Mouse (Mus musculus) hindbrain, embryonic 12.5 days (tissue): ENCODE data around the gene Gm38431. TPM values are rescaled to one million over a fixed set of nuclear protein-coding genes. Genes with fewer than 3 reads are reported as not detected.
A peak's percentile ranks its signal among the peaks of the same experiment; 100 is the strongest.

ENCODE experiments used
- ATAC-seq: fragments of 200-750 bp; cut with Nextera tagmentation; 2 replicates; pipeline ENCODE4 v1.8.0; 2017; ENCODE audit warnings: moderate TSS enrichment; ENCODE audit not compliant: low FRiP score
- H3K27ac ChIP-seq: fragments of 300-500 bp; sonication (generic); 2 replicates; pipeline ENCODE4 v1.5.1; 2016; ENCODE audit warnings: mild to moderate bottlenecking
- H3K27me3 ChIP-seq: fragments of 300-500 bp; sonication (generic); 2 replicates; pipeline ENCODE4 v1.6.1; 2016; ENCODE audit warnings: mild to moderate bottlenecking
- H3K36me3 ChIP-seq: fragments of 300-500 bp; sonication (generic); 2 replicates; pipeline ENCODE4 v1.6.1; 2016; ENCODE audit warnings: mild to moderate bottlenecking
- H3K4me1 ChIP-seq: fragments of 300-500 bp; sonication (generic); 2 replicates; pipeline ENCODE4 v1.6.1; 2016
- H3K4me2 ChIP-seq: fragments of 300-500 bp; sonication (generic); replicated peaks from 2 replicates; pipeline ENCODE4 v1.6.1; 2016; ENCODE audit warnings: mild to moderate bottlenecking
- H3K4me3 ChIP-seq: fragments of 300-500 bp; sonication (generic); 2 replicates; pipeline ENCODE4 v1.5.1; 2016; ENCODE audit warnings: mild to moderate bottlenecking
- H3K9ac ChIP-seq: fragments of 300-500 bp; sonication (generic); 2 replicates; pipeline ENCODE4 v1.6.1; 2016; ENCODE audit warnings: mild to moderate bottlenecking, moderate library complexity
- H3K9me3 ChIP-seq: fragments of 300-500 bp; sonication (generic); replicated peaks from 2 replicates; pipeline ENCODE4 v1.6.1; 2016; ENCODE audit warnings: mild to moderate bottlenecking
- WGBS: fragments of 180-500 bp; shearing (Covaris S2); methylation state at CpG from one replicate; pipeline ENCODE4 v1.1.7; 2016; 5-methylcytosine and 5-hydroxymethylcytosine counted together
- polyA plus RNA-seq: library from polyadenylated mRNA; unstranded; fragments of >200 nt; fragmentation: Nextera tagmentation; extraction: Ambion mirVana; gene quantifications from 2 replicates; pipeline ENCODE4 v1.2.1, GENCODE M21; 2016

The Gm38431 gene
- polyA plus RNA-seq, 1 experiment from 2014 or later, result 1.6 TPM

DNA sequence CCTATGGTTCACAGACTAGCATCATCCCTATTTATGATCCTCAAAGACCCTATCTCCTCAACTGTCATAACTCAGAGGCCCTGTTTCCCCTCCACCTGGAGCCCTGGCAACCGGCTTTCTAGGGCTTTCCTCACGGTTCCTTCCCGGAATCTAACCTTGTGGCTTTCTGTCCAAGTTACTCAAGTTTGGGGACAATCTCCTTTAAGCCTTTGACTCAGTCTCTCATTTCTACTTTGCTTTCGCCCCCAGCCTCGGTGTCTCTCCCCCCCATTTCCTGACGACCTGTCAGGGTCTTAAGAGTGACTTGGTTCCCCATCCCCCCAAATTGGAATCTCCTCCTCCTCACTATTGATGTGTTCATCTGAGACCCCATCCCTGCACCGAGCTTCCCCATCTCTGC, 59.3 kb downstream of the Gm38431 start:
- H3K4me3 ChIP-seq, result peak overlapping the region; percentile 41
- peaks cover 99% of the 10 kb centered on the region for H3K27me3 ChIP-seq
- no peak overlapping the region for H3K27ac ChIP-seq
- H3K9ac ChIP-seq, result no peak overlapping the region
- H3K9me3 ChIP-seq, result no peaks in the 10 kb centered on the region
- peak overlapping the region; percentile 70 for H3K4me2 ChIP-seq
- ATAC-seq, result no peak
- H3K4me1 ChIP-seq, result peaks cover 48% of the 10 kb centered on the region
- 1% methylated on average over 7 of the region's 7 CpGs for WGBS
- H3K36me3 ChIP-seq, result no peaks in the 10 kb centered on the region

DNA sequence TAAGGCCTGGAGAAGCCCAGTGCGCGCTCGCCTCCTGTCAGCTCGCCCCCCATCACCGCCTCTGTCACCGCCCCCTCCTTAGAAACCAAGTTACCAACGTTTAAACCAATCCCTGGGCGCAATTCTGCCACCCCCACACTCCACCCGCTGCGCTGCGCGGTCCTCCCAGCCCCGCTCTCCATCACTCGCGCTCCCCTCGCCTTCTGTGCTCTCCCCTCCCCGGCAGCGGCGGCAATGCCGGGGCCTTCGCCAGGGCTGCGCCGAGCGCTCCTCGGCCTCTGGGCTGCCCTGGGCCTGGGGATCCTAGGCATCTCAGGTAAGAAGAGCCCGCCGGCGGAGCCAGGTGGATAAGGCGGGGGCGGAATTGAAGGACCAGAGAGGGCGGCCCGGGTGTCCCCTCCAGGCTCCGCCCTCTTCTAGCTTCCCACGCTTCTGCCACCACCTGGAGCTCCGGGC, 59.9 kb downstream of the Gm38431 start, which contains the start of gene Icam5:
Icam5 (plus strand) TSS at position 178 of the 456 bp plus-strand sequence.
- H3K4me1 ChIP-seq, result peaks cover 42% of the 10 kb centered on the region
- H3K9ac ChIP-seq, result peak within 1 kb of the TSS; percentile 46; the same call in 1 of the 2 replicates
- no peaks in the 10 kb centered on the region for H3K36me3 ChIP-seq
- H3K4me2 ChIP-seq, result peak within 1 kb of the TSS; percentile 70
- WGBS, result under 1% methylated on average over 33 of the region's 35 CpGs
- no peak for ATAC-seq
- peak within 1 kb of the TSS; percentile 41 for H3K4me3 ChIP-seq
- H3K9me3 ChIP-seq, result no peaks in the 10 kb centered on the region
- H3K27ac ChIP-seq, result no peak within 1 kb of the TSS
- peaks cover 99% of the 10 kb centered on the region for H3K27me3 ChIP-seq

DNA sequence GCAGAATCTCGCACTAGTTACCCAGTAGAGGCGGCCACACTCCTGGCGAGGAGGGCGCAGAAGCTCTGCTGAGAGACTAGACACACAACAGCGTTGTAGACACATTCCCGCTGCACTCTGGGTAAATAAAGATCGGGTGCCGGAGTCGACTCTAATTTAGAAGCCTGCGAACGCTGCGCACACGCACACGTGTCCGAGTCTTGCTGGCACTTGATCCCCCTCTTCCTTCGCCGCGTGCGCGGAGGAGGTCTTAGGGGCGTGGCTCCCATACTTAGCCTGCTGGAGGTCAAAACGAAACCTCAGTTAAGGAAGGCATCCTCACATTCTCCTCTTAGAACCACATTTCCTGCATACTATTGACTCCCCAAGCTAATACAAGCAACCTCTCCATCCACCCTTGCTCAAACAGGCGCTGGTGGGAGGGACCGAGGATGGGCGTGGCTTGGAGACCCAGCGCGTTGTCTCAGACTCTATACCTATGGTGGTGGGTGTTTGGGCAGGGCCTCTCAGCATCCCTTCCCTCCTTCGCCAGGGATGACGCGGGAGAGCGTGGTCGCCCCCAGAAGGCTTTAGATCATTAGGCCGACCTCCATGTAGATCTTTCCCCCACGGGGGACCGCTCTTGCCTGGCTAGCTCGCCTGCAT, 60.4 kb downstream of the Gm38431 start:
- Histone ChIP-seq H3K9ac (0 out of 2 replicates have a peak overlapping the region, but pooled peaks have one; percentile 46), H3K9me3 (no peaks in the 10 kb centered on the region), H3K36me3 (no peaks in the 10 kb centered on the region), H3K4me2 (peak overlapping the region; percentile 70), H3K4me1 (peaks cover 37% of the 10 kb centered on the region), H3K27ac (no peak overlapping the region), H3K27me3 (peaks cover 98% of the 10 kb centered on the region), H3K4me3 (peak overlapping the region; percentile 41)
- ATAC-seq, result peak; percentile 48; the same call in 1 of the 2 replicates
- WGBS, result under 1% methylated on average over 36 of the region's 36 CpGs

DNA sequence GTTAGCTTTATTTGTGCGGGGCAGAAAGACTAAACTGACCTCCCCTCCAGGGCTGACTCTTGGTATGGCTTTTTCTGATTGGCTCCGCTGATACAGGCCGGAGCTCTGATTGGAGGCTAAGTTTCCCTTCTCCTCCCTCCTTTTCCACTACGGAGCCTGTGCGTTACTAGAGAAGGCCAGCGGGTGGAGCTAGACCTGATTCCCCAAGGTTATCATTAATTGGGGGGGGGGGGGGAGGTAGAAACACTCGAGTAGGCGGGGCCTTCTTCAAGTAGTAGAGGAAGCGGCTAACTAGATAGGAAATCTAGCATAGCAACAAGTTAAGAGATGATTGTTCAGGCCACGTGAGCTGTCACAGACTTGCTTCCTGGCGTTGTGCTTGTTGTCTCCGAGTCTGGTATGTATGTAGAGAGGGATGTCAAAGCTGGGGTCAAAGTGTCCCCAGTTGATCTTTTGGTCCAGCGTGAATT, 61.0 kb downstream of the Gm38431 start:
- H3K36me3 ChIP-seq, result no peaks in the 10 kb centered on the region
- peak overlapping the region; percentile 41 for H3K4me3 ChIP-seq
- peaks cover 37% of the 10 kb centered on the region for H3K4me1 ChIP-seq
- under 1% methylated on average over 13 of the region's 13 CpGs for WGBS
- peak; percentile 40; the same call in 1 of the 2 replicates for ATAC-seq
- H3K27ac ChIP-seq, result no peak overlapping the region
- H3K4me2 ChIP-seq, result peak overlapping the region; percentile 70
- H3K9me3 ChIP-seq, result no peaks in the 10 kb centered on the region
- no peak overlapping the region for H3K9ac ChIP-seq
- H3K27me3 ChIP-seq, result peaks cover 96% of the 10 kb centered on the region

DNA sequence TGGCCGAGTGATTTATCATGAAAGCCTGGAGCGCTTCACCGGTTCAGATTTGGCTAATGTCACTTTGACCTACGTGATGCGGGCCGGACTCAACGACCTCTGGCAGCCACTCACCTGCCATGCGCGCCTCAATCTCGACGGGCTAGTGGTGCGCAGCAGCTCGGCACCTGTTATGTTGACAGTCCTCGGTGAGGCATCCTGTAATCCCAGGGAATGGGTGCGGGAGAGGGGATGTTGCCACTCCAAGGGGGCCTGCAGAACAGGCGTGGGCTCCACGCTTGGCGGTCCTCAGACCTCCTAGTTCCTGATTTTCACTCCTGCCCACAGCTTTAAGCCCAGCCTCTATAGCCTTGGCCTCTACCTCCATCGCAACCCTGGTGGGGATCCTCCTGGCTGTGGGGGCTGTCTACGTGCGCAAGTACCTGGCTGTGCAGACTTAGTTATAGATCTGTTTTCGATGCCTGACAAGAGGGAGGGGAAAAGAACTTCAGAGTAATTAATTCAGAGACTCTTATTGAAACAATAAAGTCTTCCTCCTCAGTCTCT, 61.7 kb downstream of the Gm38431 start:
- Histone ChIP-seq H3K4me3 (no peak overlapping the region; the same call in 1 of the 2 replicates), H3K4me2 (peak overlapping the region; percentile 70; the same call in 1 of the 2 replicates), H3K4me1 (peaks cover 37% of the 10 kb centered on the region), H3K27ac (no peak overlapping the region), H3K27me3 (peaks cover 96% of the 10 kb centered on the region), H3K9me3 (no peaks in the 10 kb centered on the region), H3K9ac (no peak overlapping the region), H3K36me3 (no peaks in the 10 kb centered on the region)
- WGBS, result 26% methylated on average over 22 of the region's 22 CpGs
- 0 out of 2 replicates have a peak, but pooled peaks have one; percentile 3 for ATAC-seq

DNA sequence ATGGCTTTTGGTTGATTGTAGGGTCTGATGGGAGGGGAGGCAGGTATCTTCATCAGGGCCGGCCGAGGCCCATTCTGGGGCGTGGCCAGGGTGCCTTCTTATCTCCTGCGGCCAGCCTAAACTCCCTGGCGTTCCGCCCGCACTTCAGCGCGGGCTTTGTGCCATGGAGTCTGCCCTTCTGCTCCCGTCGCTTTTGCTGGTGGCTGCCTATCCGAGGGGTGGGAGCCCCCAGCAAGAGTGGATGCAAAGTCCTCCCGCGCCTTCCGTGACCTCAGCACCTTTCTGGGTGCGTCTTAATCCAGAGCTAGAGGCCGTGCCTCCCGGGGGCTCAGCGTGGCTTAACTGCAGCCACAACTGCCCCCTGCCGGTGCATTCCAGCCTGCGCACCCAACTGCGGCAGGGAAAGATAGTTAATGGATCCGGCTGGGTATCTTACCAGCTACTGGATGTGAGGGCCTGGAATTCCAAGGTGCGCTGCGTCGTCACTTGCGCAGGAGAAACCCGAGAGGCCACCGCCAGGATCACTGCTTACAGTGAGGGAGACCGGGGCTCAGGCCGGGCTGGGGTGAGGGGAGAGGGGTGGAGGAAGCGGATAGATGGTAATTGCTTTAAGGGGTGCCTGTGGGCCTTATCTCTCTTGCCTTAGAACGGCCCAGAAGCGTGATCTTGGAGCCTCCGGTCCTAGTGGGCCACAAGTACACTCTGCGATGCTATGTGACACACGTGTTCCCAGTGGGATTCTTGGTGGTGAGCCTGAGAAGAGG, 62.3 kb downstream of the Gm38431 start, which contains the start of gene Icam4:
Icam4 (plus strand) TSS at position 83 of the 764 bp plus-strand sequence.
- Histone ChIP-seq H3K4me3 (peak within 1 kb of the TSS; percentile 25), H3K9ac (0 out of 2 replicates have a peak within 1 kb of the TSS, but pooled peaks have one; percentile 42), H3K27ac (no peak within 1 kb of the TSS), H3K4me2 (peak within 1 kb of the TSS; percentile 51), H3K36me3 (no peaks in the 10 kb centered on the region), H3K27me3 (peaks cover 89% of the 10 kb centered on the region), H3K4me1 (peaks cover 37% of the 10 kb centered on the region), H3K9me3 (no peaks in the 10 kb centered on the region)
- ATAC-seq, result peak; percentile 21; the same call in 1 of the 2 replicates
- WGBS, result 4% methylated on average over 37 of the region's 37 CpGs

DNA sequence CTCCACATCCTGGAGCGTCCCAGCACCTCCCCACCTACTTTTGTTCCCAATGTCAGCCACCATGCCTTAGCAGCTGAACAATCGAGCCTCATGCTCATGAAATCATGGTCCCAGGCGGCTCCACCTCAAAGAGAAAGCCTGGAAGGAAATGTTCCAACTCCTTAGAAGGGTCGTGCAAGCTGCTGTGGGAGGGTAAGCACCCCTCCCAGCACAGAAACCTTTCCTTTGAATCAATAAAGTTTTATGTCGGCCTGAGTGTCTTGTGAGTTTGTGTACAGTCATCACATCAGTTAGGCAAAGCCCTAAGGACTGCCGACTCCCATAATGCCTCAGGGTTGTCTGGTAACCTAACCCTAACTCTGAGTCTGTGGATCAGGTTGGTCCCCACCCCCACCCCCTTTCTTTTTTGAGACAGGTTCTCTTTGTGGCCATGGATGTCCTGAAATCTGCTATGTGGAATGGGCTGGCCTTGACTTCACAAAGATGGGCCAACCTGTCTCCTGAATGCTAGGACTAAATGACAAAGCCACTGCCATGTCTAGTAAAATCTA, 63.2 kb downstream of the Gm38431 start:
- H3K4me1 ChIP-seq, result peaks cover 37% of the 10 kb centered on the region
- no peak overlapping the region for H3K9ac ChIP-seq
- H3K27me3 ChIP-seq, result peaks cover 82% of the 10 kb centered on the region

DNA sequence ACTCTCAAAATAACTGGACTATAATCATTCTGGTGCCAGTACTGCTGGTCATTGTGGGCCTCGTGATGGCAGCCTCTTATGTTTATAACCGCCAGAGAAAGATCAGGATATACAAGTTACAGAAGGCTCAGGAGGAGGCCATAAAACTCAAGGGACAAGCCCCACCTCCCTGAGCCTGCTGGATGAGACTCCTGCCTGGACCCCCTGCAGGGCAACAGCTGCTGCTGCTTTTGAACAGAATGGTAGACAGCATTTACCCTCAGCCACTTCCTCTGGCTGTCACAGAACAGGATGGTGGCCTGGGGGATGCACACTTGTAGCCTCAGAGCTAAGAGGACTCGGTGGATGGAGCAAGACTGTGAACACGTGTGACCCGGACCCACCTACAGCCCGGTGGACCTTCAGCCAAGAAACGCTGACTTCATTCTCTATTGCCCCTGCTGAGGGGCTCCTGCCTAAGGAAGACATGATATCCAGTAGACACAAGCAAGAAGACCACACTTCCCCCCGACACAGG, 64.0 kb downstream of the Gm38431 start:
- H3K36me3 ChIP-seq, result no peaks in the 10 kb centered on the region
- 46% methylated on average over 8 of the region's 8 CpGs for whole genome bisulfite sequencing

More for the DNA sequence above, 63.2 kb downstream of the Gm38431 start:
- no peak overlapping the region for H3K27ac ChIP-seq
- no peak overlapping the region for H3K4me2 ChIP-seq
- no peaks in the 10 kb centered on the region for H3K36me3 ChIP-seq
- ATAC-seq, result no peak
- 72% methylated on average over 6 of the region's 6 CpGs for WGBS
- no peak overlapping the region for H3K4me3 ChIP-seq
- H3K9me3 ChIP-seq, result no peaks in the 10 kb centered on the region

DNA sequence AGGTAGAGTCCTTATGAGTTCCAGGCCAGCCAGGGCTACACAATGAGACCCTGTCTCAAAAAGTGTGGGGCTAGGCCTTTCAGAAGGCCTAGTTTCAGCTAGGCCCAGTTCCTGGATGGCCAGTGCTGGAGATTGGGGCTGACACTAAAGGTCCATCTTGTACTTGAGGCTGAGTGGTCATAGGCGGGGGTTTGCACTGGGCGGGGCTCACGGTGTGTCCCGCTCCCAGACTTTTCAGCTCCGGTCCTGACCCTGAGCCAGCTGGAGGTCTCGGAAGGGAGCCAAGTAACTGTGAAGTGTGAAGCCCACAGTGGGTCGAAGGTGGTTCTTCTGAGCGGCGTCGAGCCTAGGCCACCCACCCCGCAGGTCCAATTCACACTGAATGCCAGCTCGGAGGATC, 64.9 kb downstream of the Gm38431 start:
- Histone ChIP-seq H3K27ac (no peak overlapping the region), H3K4me3 (no peak overlapping the region), H3K36me3 (no peaks in the 10 kb centered on the region), H3K4me2 (no peak overlapping the region), H3K9me3 (no peaks in the 10 kb centered on the region), H3K4me1 (peaks cover 22% of the 10 kb centered on the region), H3K9ac (no peak overlapping the region), H3K27me3 (peaks cover 68% of the 10 kb centered on the region)
- ATAC-seq, result no peak
- WGBS, result 81% methylated on average over 12 of the region's 12 CpGs

More for the DNA sequence above, 64.0 kb downstream of the Gm38431 start:
- no peak overlapping the region for H3K27ac ChIP-seq
- no peak overlapping the region for H3K4me3 ChIP-seq
- no peak overlapping the region for H3K9ac ChIP-seq
- peaks cover 74% of the 10 kb centered on the region for H3K27me3 ChIP-seq
- H3K4me2 ChIP-seq, result no peak overlapping the region
- no peaks in the 10 kb centered on the region for H3K9me3 ChIP-seq
- peaks cover 29% of the 10 kb centered on the region for H3K4me1 ChIP-seq
- ATAC-seq, result no peak

DNA sequence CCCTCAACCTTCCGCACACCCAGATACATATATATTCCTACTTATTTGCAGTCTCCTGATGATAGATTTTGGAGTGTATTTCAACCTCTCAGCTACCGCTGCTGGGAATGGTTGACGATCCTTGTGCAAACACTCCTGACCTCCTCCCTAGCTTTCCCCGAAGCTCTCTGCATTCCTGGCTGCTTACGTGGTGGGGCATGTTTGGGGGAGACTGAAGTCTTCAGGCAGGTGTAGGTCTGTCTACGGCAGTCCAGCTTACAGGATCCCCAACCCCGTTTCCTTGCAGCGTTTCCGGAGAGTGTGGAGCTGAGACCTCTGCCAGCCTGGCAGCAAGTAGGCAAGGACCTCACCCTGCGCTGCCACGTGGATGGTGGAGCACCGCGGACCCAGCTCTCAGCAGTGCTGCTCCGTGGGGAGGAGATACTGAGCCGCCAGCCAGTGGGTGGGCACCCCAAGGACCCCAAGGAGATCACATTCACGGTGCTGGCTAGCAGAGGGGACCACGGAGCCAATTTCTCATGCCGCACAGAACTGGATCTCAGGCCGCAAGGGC, 66.5 kb downstream of the Gm38431 start:
- Histone ChIP-seq H3K27me3 (peaks cover 60% of the 10 kb centered on the region), H3K27ac (no peak overlapping the region), H3K4me3 (no peak overlapping the region), H3K9me3 (no peaks in the 10 kb centered on the region), H3K4me1 (peaks cover 9% of the 10 kb centered on the region; the same call in 1 of the 2 replicates), H3K4me2 (no peak overlapping the region), H3K36me3 (no peaks in the 10 kb centered on the region), H3K9ac (no peak overlapping the region)
- 76% methylated on average over 19 of the region's 19 CpGs for WGBS
- no peak for ATAC-seq

DNA sequence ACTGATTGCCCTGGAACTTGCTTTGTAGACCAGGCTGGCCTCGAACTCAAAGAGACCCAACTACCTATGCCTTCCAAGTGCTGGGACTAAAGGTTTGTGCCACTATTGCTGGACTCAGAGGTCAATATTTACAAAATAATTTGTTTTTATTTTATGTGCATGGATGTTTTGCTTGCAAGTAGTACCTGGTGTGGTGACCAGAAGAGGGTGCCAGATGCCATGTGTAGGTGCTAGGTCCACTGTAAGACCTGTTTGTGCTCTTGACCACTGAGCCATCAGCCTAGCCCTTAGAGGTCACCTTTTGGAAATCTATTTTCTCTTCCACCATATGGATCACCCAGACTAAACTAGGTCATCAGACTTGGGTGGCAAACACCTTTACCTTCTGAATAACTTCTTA, 69.1 kb downstream of the Gm38431 start:
- Histone ChIP-seq H3K4me2 (no peak overlapping the region), H3K9ac (no peak overlapping the region), H3K36me3 (no peaks in the 10 kb centered on the region), H3K4me3 (no peak overlapping the region), H3K27ac (no peak overlapping the region), H3K4me1 (peaks cover under 1% of the 10 kb centered on the region; the same call in 1 of the 2 replicates), H3K27me3 (peaks cover 46% of the 10 kb centered on the region), H3K9me3 (no peaks in the 10 kb centered on the region)
- 90% methylated on average over 1 of the region's 1 CpGs for WGBS
- no peak for ATAC-seq
